Mouse (Mus musculus): ENCODE results near the gene Bpifb5. TPM values are rescaled to one million over a fixed set of nuclear protein-coding genes. Genes with fewer than 3 reads are reported as not detected.

The Bpifb5 gene
- total and polyA plus RNA-seq, 2 experiments from 2014 or later, result 0.34 TPM; not detected in 1

DNA sequence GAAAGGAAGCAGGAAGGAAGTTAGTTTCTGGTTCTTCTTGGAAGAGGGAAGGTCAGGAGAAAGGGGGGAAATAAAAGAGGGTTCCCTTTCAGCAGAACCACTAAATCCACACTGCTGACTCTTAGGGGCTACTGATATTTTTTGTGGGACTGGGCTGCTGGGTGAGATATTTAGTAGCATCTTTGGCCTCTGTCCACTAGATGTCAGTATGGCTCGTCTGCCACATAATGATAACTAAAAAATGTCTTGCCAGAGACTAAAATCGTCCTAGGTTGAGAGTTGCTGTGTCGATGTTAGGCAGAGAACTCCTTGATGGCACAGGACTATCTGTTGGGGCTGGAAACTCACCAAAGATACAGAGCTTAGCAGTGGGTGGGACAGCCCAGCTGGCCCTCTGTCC, 14.4 kb upstream of the Bpifb5 start:
- WGBS, result 12% methylated on average over 3 of the region's 3 CpGs
- Histone ChIP-seq H3K36me3 (ENCODE audit: insufficient read depth, low read length) (no peaks in the 10 kb centered on the region), H3K27me3 (ENCODE audit: insufficient read depth, low read length) (no peaks in the 10 kb centered on the region), H3K4me3 (ENCODE audit: low read length) (no peak overlapping the region), H3K27ac (no peak overlapping the region), H3K4me2 (ENCODE audit: low read depth, low read length) (no peak overlapping the region), H3K9ac (replicated peaks; ENCODE audit: low read length) (no peak overlapping the region), H3K4me1 (ENCODE audit: insufficient read depth, low read length) (no peaks in the 10 kb centered on the region), H3K9me3 (ENCODE audit: low read length) (no peaks in the 10 kb centered on the region)
- ATAC-seq, result peak; percentile 14; the same call in 1 of the 2 replicates
- peak; percentile 79 for TF ChIP-seq CTCF (IDR thresholded peaks at IDR 0.05; ENCODE audit: low read depth)
- peak; percentile 78 for DNase-seq (ENCODE audit: low spot score)

DNA sequence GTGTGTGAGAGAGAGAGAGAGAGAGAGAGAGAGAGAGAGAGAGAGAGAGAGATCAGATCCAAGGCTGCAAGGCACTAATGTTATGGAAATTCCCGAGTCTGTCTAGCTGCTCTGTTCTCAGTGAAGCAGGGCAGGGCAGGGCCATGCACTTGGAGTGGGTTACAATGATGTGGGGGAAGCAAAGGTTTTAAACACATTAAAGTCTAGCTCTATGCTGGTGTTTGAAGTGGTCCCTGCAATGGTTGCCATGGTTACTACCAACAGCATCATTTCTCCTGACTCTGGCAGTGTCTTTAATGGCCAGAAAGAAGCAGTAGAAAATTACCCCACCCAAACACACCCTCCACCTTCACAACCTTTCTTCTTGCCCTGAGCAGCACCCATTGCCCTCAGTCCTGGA, 12.4 kb upstream of the Bpifb5 start:
- no peak for TF ChIP-seq CTCF (IDR thresholded peaks at IDR 0.05; ENCODE audit: low read depth)
- H3K36me3 ChIP-seq (ENCODE audit: insufficient read depth, low read length), result no peaks in the 10 kb centered on the region
- no peak overlapping the region for H3K27ac ChIP-seq
- H3K4me3 ChIP-seq (ENCODE audit: low read length), result no peak overlapping the region
- no peaks in the 10 kb centered on the region for H3K9me3 ChIP-seq (ENCODE audit: low read length)
- ATAC-seq (peak; percentile 45; the same call in 1 of the 2 replicates), DNase-seq (ENCODE audit: low spot score) (peak; percentile 39)
- H3K4me2 ChIP-seq (ENCODE audit: low read depth, low read length), result no peak overlapping the region
- no peak overlapping the region for H3K9ac ChIP-seq (replicated peaks; ENCODE audit: low read length)
- H3K4me1 ChIP-seq (ENCODE audit: insufficient read depth, low read length), result no peaks in the 10 kb centered on the region
- 23% methylated on average over 1 of the region's 1 CpGs for WGBS
- no peaks in the 10 kb centered on the region for H3K27me3 ChIP-seq (ENCODE audit: insufficient read depth, low read length)

DNA sequence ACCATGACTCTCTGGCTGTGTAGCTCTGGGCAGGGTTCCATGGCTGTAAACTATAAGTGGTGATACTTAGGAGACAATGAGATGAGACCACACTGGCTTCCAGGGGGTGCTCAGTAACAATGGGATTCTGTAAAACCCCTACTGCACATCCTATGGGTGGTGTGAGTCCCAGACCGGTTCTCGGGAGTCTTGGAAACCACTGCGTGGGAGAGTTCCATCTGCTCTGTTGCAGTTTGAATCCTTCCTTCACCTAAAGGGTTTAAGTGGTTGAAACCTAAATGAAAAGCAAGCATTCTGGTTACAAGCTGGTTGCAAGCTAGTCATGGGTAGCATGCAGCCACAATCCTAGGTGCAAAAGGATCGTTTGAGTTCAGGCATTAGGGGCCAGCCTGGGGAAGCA, 11.7 kb upstream of the Bpifb5 start:
- ATAC-seq, result no peak
- Histone ChIP-seq H3K9me3 (ENCODE audit: low read length) (no peaks in the 10 kb centered on the region), H3K4me1 (ENCODE audit: insufficient read depth, low read length) (no peaks in the 10 kb centered on the region), H3K27me3 (ENCODE audit: insufficient read depth, low read length) (no peaks in the 10 kb centered on the region), H3K4me3 (ENCODE audit: low read length) (no peak overlapping the region), H3K4me2 (ENCODE audit: low read depth, low read length) (no peak overlapping the region), H3K9ac (replicated peaks; ENCODE audit: low read length) (no peak overlapping the region), H3K36me3 (ENCODE audit: insufficient read depth, low read length) (no peaks in the 10 kb centered on the region), H3K27ac (no peak overlapping the region)
- WGBS, result 85% methylated on average over 4 of the region's 4 CpGs
- DNase-seq (ENCODE audit: low spot score), result no peak
- no peak for TF ChIP-seq CTCF (IDR thresholded peaks at IDR 0.05; ENCODE audit: low read depth)

DNA sequence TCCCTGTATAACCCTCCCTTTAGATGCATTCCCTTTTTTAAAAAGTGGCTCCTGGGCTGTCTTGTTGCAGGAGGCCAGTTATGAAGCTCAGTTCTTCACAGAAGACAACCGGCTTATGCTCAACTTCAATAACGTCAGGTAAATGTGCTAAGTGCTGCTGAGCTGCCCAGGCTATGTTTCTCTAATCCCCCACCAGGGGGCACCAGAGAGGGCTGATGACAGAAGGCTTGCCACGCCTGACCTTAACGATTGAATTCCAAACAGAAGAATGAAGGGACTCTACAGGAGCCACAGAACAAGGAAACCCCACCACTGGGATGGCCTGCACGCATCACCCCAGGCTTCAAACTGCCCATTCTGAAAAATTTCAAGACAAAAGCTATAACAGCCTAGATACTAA, 8.4 kb upstream of the Bpifb5 start:
- H3K36me3 ChIP-seq (ENCODE audit: insufficient read depth, low read length), result no peaks in the 10 kb centered on the region

DNA sequence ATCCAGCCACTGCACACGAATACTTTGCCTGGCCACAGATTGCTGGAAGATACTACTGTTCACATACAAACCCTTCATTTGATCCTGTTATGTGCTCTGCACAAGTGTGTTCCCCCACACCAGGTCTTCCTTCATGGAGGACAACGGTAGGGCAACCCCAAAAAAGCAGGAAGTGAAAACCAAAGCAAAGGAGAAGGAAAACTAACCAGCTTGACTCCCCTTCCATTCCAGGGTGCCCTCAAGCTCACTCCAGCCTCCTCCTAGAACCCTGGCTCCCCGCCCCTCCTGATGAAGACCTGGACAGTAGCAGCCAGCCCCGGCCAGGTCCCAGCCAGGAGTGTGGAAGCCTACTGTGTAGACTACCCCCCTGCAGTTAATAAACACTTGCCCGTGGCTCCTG, 3.6 kb upstream of the Bpifb5 start:
- peaks cover 18% of the 10 kb centered on the region for H3K4me1 ChIP-seq (ENCODE audit: insufficient read depth, low read length)
- no peak overlapping the region for H3K27ac ChIP-seq
- no peak for DNase-seq (ENCODE audit: low spot score)
- no peak overlapping the region for H3K9ac ChIP-seq (replicated peaks; ENCODE audit: low read length)
- no peak overlapping the region for H3K4me2 ChIP-seq (ENCODE audit: low read depth, low read length)
- WGBS, result 88% methylated on average over 5 of the region's 5 CpGs
- H3K4me3 ChIP-seq (ENCODE audit: low read length), result no peak overlapping the region
- no peaks in the 10 kb centered on the region for H3K9me3 ChIP-seq (ENCODE audit: low read length)
- H3K36me3 ChIP-seq (ENCODE audit: insufficient read depth, low read length), result no peaks in the 10 kb centered on the region
- H3K27me3 ChIP-seq (ENCODE audit: insufficient read depth, low read length), result no peaks in the 10 kb centered on the region
- ATAC-seq, result no peak
- TF ChIP-seq CTCF (IDR thresholded peaks at IDR 0.05; ENCODE audit: low read depth), result no peak

More for the DNA sequence above, 8.4 kb upstream of the Bpifb5 start:
- H3K4me3 ChIP-seq (ENCODE audit: low read length), result no peak overlapping the region
- H3K4me1 ChIP-seq (ENCODE audit: insufficient read depth, low read length), result no peaks in the 10 kb centered on the region
- H3K27me3 ChIP-seq (ENCODE audit: insufficient read depth, low read length), result no peaks in the 10 kb centered on the region
- H3K9ac ChIP-seq (replicated peaks; ENCODE audit: low read length), result no peak overlapping the region
- no peaks in the 10 kb centered on the region for H3K9me3 ChIP-seq (ENCODE audit: low read length)
- ATAC-seq (no peak), DNase-seq (ENCODE audit: low spot score) (peak; percentile 79)
- 20% methylated on average over 5 of the region's 5 CpGs for WGBS
- peak; percentile 87 for TF ChIP-seq CTCF (IDR thresholded peaks at IDR 0.05; ENCODE audit: low read depth)
- H3K27ac ChIP-seq, result no peak overlapping the region
- no peak overlapping the region for H3K4me2 ChIP-seq (ENCODE audit: low read depth, low read length)

DNA sequence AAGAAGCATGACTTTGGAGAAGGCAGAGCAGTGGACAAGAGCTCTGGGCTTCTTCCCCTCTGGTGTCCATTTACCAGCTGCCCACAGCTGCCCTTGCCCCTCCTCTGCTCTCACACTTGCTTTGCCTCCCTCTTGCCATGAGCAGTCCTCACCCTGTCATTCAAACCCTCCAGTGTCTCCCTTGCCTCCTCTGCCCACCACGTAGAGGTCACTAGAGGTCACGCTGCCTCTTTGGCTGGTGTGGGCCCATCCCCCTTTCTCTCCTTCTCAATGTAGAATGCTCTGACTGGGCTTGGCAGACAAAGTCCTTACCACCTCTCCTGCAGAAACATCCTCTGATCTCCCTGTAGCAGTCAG, 353 bp downstream of the Bpifb5 start:
- Histone ChIP-seq H3K4me3 (ENCODE audit: low read length) (no peak overlapping the region), H3K27ac (peak overlapping the region; percentile 60; the same call in 1 of the 2 replicates), H3K4me2 (ENCODE audit: low read depth, low read length) (0 out of 2 replicates have a peak overlapping the region, but pooled peaks have one; percentile 11), H3K36me3 (ENCODE audit: insufficient read depth, low read length) (no peaks in the 10 kb centered on the region), H3K27me3 (ENCODE audit: insufficient read depth, low read length) (no peaks in the 10 kb centered on the region), H3K9me3 (ENCODE audit: low read length) (no peaks in the 10 kb centered on the region), H3K4me1 (ENCODE audit: insufficient read depth, low read length) (peaks cover 18% of the 10 kb centered on the region), H3K9ac (replicated peaks; ENCODE audit: low read length) (no peak overlapping the region)
- 9% methylated on average over 2 of the region's 2 CpGs for WGBS
- TF ChIP-seq CTCF (IDR thresholded peaks at IDR 0.05; ENCODE audit: low read depth), result no peak
- ATAC-seq, result peak; percentile 56
- peak; percentile 18 for DNase-seq (ENCODE audit: low spot score)

DNA sequence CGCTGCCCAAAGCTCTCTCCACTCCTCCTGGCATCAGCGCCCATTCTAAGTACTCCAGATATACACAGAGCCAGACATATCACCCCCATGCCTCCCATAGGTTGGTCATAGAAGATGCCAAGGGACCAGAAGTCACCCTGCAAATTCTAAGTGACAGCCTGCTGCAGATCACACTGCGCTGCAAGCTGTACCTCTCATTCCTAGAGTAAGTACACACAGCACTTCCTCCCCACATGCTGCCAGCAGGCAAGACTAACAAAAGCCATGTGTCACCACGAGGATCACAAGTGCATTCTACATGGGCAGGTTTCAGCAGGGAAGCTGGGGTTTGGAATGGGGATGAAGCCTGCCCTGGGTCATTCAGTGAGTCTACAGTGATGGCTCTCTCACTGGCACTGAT, 3.4 kb downstream of the Bpifb5 start:
- WGBS, result 68% methylated on average over 4 of the region's 4 CpGs
- H3K27me3 ChIP-seq (ENCODE audit: insufficient read depth, low read length), result no peaks in the 10 kb centered on the region
- DNase-seq (ENCODE audit: low spot score) (no peak), ATAC-seq (no peak)
- H3K4me1 ChIP-seq (ENCODE audit: insufficient read depth, low read length), result peaks cover 18% of the 10 kb centered on the region
- no peak overlapping the region for H3K4me3 ChIP-seq (ENCODE audit: low read length)
- no peak for TF ChIP-seq CTCF (IDR thresholded peaks at IDR 0.05; ENCODE audit: low read depth)
- H3K9ac ChIP-seq (replicated peaks; ENCODE audit: low read length), result no peak overlapping the region
- H3K9me3 ChIP-seq (ENCODE audit: low read length), result no peaks in the 10 kb centered on the region
- H3K4me2 ChIP-seq (ENCODE audit: low read depth, low read length), result no peak overlapping the region
- H3K36me3 ChIP-seq (ENCODE audit: insufficient read depth, low read length), result no peaks in the 10 kb centered on the region
- no peak overlapping the region for H3K27ac ChIP-seq
